Mouse (Mus musculus) heart, embryonic 15.5 days (tissue): ENCODE data around the gene Mmp24. TPM values are rescaled to one million over a fixed set of nuclear protein-coding genes. Genes with fewer than 3 reads are reported as not detected.

ENCODE experiments used
- ATAC-seq: fragments of 200-750 bp; cut with Nextera tagmentation; replicated peaks from 2 replicates; pipeline ENCODE4 v1.8.0; 2017; ENCODE audit warnings: low read depth, moderate TSS enrichment; ENCODE audit not compliant: insufficient number of reproducible peaks, insufficient read depth, low FRiP score
- H3K27ac ChIP-seq: fragments of 300-500 bp; sonication (generic); 2 replicates; pipeline ENCODE4 v1.5.1; 2015; ENCODE audit warnings: mild to moderate bottlenecking, inconsistent platforms
- H3K27me3 ChIP-seq: fragments of 300-500 bp; sonication (generic); 2 replicates; pipeline ENCODE4 v1.6.1; 2015; ENCODE audit warnings: inconsistent platforms
- H3K36me3 ChIP-seq: fragments of 300-500 bp; sonication (generic); 2 replicates; pipeline ENCODE4 v1.6.1; 2015; ENCODE audit warnings: mild to moderate bottlenecking, inconsistent platforms
- H3K4me1 ChIP-seq: fragments of 300-500 bp; sonication (generic); replicated peaks from 2 replicates; pipeline ENCODE4 v1.6.1; 2015; ENCODE audit warnings: inconsistent platforms
- H3K4me2 ChIP-seq: fragments of 300-500 bp; sonication (generic); 2 replicates; pipeline ENCODE4 v1.6.1; 2015; ENCODE audit warnings: inconsistent platforms, mild to moderate bottlenecking, moderate library complexity
- H3K4me3 ChIP-seq: fragments of 300-500 bp; sonication (generic); 2 replicates; pipeline ENCODE4 v1.5.1; 2015; ENCODE audit warnings: mild to moderate bottlenecking, inconsistent platforms
- H3K9ac ChIP-seq: fragments of 300-500 bp; sonication (generic); 2 replicates; pipeline ENCODE4 v1.6.1; 2015; ENCODE audit warnings: mild to moderate bottlenecking, inconsistent platforms
- H3K9me3 ChIP-seq: fragments of 300-500 bp; sonication (generic); replicated peaks from 2 replicates; pipeline ENCODE4 v1.6.1; 2016; ENCODE audit warnings: inconsistent platforms
- WGBS: fragments of 180-500 bp; shearing (Covaris S2); methylation state at CpG from one replicate; pipeline ENCODE4 v1.1.7; 2015; ENCODE audit warnings: mixed read lengths; 5-methylcytosine and 5-hydroxymethylcytosine counted together
- polyA plus RNA-seq: library from polyadenylated mRNA; unstranded; fragments of >200 nt; fragmentation: Nextera tagmentation; extraction: Ambion mirVana; gene quantifications from 2 replicates; pipeline ENCODE4 v1.2.1, GENCODE M21; 2015

Gene Mmp24
- polyA plus RNA-seq, 1 experiment from 2014 or later = 0.05 TPM

DNA sequence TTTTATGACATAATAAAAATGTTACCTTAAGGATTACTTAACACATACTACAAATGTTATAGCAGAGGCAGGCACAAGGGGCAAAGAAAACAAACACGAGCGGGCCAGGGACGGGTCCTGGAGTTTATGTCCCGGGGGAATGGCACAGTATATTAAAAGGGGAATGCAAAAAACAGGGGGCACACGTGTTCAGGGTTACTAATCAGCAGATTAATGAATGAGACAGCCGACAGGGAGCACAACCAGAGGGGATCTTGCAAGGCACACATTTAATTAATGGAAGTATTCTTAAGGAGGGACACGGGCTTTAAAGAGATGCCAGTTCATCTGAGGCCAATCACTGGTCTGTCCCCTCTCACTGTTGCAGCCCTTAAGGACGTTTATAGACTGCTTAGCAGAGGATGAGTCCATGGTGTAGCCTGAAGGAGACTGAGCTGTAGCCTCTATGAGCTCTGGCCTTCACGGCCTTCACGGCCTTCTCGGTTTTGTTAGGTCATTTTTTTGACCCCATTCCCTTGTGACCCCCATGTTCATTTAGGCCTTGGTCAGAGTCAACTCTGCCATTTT lies 88.2 kb downstream of the Mmp24 start:
- WGBS = 75% methylated on average over 11 of the region's 11 CpGs
- no peak overlapping the region for H3K27ac ChIP-seq
- no peaks in the 10 kb centered on the region for H3K27me3 ChIP-seq
- no peak for ATAC-seq
- no peaks in the 10 kb centered on the region for H3K4me1 ChIP-seq
- H3K4me3 ChIP-seq = no peak overlapping the region
- 0 out of 2 replicates have a peak, but pooled peaks cover 9% of the 10 kb centered on the region for H3K36me3 ChIP-seq
- H3K9ac ChIP-seq = no peak overlapping the region
- H3K4me2 ChIP-seq = no peak overlapping the region
- no peaks in the 10 kb centered on the region for H3K9me3 ChIP-seq

Other genes starting within 250 kb of the Mmp24 start
- gene Gss, start 182.5 kb upstream of the Mmp24 start, polyA plus RNA-seq = 20.0 and 26.9 TPM in 2 replicates
- gene Myh7b, start 164.1 kb upstream of the Mmp24 start, polyA plus RNA-seq = 21.1 and 21.8 TPM in 2 replicates
- 83.0 and 101 TPM in 2 replicates for gene Trpc4ap, start 83.0 kb upstream of the Mmp24 start, polyA plus RNA-seq
- gene Edem2, start 45.9 kb upstream of the Mmp24 start, polyA plus RNA-seq = 20.3 and 29.3 TPM in 2 replicates
- not detected in 2 replicates for gene Gm17581, start 39.5 kb upstream of the Mmp24 start, polyA plus RNA-seq
- 8.0 and 8.3 TPM in 2 replicates for gene Procr, start 24.2 kb upstream of the Mmp24 start, polyA plus RNA-seq
- gene BC029722, start 44.1 kb downstream of the Mmp24 start, polyA plus RNA-seq = 14.8 and 16.8 TPM in 2 replicates
- 107 and 132 TPM in 2 replicates for gene Eif6, start 51.6 kb downstream of the Mmp24 start, polyA plus RNA-seq
- 0.05 and 0.08 TPM in 2 replicates for gene Fam83c, start 59.5 kb downstream of the Mmp24 start, polyA plus RNA-seq
- gene Uqcc1, start 155.0 kb downstream of the Mmp24 start, polyA plus RNA-seq = 114 and 134 TPM in 2 replicates
- gene Gm15557, start 165.4 kb downstream of the Mmp24 start, polyA plus RNA-seq = not detected in 2 replicates
- 0.30 and 0.61 TPM in 2 replicates for gene Gdf5, start 170.0 kb downstream of the Mmp24 start, polyA plus RNA-seq
- 7.7 and 11.0 TPM in 2 replicates for gene Cep250, start 181.1 kb downstream of the Mmp24 start, polyA plus RNA-seq
- gene 6430550D23Rik, start 232.6 kb downstream of the Mmp24 start, polyA plus RNA-seq = 0.63 and 1.2 TPM in 2 replicates
- 126 and 184 TPM in 2 replicates for gene Ergic3, start 232.7 kb downstream of the Mmp24 start, polyA plus RNA-seq